Mouse (Mus musculus) stomach, postnatal 0 days (tissue): ENCODE data around the gene Homer2.

Experiments used
- CTCF ChIP-seq: IDR thresholded peaks from 2 replicates; pipeline ENCODE4 v1.5.1; 2016; ENCODE audit warnings: antibody characterized with exemption, low read depth, mild to moderate bottlenecking, moderate library complexity
- EP300 ChIP-seq: optimal IDR thresholded peaks from 2 replicates; pipeline ENCODE3; 2016; ENCODE audit warnings: antibody characterized with exemption

DNA sequence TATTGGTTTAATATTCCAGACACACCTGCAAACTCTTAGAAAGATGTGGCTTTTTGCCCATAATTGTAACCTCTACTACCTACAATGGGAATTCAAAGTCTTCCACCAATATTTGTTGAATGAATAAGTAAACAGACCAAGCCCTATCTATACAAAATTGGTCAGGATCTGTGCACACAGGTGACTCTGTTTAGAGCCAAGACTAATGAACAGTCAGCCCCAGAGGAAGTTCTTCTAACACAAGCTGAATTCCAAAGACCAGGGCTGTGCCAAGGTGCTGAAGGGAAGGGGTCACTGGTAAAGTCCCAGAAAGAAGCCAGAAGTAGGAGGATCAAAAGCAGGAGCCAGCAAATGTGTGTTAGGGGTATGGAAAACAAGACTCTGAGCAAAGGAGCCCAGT is 838 bp upstream of the Homer2 start:
- TF ChIP-seq CTCF (no peak), EP300 (no peak)
